Mouse (Mus musculus): ENCODE measurements around the gene Ndst2.

DNA sequence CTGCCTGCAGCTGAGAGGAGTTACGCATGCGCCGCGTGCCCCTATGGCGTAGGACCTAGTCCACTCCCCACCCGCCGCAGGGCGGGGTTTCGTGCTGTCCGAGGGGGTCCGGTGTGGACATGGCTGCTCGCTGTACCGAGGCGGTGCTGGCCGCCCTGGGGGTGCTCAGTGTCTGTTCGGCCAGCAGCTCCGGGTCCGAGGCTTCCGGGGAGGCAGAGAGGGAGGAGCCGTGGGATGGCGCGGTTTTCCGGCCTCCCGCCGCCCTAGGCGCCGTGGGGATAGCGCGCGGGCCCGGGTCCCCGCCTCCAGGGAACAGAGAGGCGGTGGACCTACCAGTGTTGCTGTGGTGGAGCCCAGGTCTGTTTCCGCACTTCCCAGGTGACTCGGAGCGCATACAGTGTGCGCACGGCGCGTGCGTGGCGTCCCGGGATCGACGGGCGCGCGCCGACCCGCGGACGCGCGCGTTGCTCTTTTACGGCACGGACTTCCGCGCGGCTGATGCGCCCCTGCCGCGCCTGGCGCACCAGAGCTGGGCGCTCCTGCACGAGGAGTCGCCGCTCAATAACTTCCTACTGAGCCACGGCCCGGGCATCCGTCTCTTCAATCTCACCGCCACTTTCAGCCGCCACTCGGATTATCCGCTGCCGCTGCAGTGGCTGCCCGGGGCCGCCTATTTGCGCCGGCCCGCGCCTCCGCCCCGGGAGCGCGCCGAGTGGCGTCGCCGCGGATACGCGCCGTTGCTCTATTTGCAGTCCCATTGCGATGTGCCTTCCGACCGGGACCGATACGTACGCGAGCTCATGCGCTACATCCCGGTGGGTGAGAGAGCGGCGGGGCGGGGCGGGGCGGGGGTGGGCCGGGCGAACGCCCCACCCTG lies 39.2 kb downstream of the Ndst2 start, which contains the start of gene Fut11:
- peak in 1 of 3 experiments; percentile 1 for TF ChIP-seq MYOG (IDR thresholded peaks at IDR 0.05; ENCODE audit: control insufficient read depth in 1 of 3, insufficient read depth in 1 of 3, insufficient read length in 2 of 3, low read depth in 2 of 3)
- no peak for TF ChIP-seq E2F4 (IDR thresholded peaks at IDR 0.05; ENCODE audit: insufficient read depth)

Measured in myocyte (in vitro differentiated cells).